Mouse (Mus musculus): ENCODE data around the gene Defb13. TPM values are rescaled to one million over a fixed set of nuclear protein-coding genes. Genes with fewer than 3 reads are reported as not detected.
"Not testable (repeated sequence)": the region's sequence is repeated elsewhere in the genome, so short reads cannot be mapped to it uniquely, and the experiment has no call there.

Gene Defb13
- polyA plus RNA-seq (2012; rRNA removed): not detected in 2 replicates

DNA sequence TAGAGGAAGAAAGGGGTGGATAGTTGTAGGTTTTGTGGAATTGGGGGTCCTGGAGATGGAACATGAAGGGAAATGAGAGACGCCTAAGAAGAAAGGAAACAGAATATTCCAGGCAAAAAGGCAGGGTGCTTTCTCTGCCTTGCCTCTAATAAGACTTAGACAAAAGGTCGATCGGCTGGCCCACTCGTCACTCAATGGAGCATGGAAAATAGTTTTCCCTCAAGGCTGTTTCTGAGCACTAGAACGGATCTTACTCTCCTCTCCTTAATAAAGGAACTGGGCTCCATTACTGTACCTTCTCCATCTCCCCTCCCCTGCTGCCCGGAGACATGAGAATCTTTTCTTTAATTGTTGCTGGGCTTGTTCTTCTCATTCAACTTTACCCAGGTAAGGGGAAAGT, at the start of gene Defb13:
Gene Defb13 (plus strand): TSS at position 301 of the 400 bp plus-strand sequence.
- WGBS: 82% methylated on average over 6 of the region's 6 CpGs
- no peak for DNase-seq (ENCODE audit: low read depth, low spot score)

DNA sequence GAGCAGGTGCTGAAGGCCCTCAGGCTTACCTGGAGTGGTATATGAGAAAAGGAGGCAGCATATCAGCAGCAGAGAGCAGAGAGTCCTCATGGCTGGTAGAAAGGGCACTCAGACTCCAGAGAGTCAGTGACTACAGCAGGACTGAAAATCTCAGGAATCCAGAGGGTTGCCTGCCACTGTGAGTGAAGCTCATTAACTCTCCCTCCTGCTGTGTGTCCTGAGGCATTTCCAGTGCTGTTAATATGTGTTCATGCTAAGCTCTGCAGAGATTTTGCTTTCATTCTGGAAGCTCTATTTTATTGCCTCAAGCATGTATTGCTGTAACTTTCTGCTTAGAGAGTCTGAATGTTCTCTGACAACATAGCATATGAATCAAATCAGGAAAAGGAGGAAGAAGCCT, 40.3 kb upstream of the Defb13 start, which contains the start of gene Defb11:
Gene Defb11 (minus strand): TSS at position 123 of the 400 bp plus-strand sequence.
- DNase-seq (ENCODE audit: low read depth, low spot score): not testable (repeated sequence)

DNA sequence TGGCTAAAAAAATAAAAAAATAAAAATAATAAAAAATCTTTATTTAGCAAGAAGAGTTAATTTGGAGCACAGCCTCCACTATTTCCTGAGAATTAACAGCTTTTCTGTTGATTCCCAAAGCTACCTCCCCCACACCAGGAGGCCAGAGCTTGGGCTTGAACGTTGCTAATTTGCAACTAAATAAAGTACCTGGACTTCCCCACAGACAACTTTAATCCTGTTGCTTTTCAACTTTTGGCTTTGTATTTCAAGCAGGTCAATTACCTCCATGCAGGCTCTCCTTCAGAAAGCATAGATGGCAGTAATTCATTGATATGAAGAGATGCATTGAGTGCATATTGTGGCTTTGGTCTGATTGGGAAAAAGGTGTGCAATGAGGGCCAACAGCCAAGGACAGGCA, 34.6 kb upstream of the Defb13 start:
- DNase-seq (ENCODE audit: low read depth, low spot score): no peak
- WGBS: 22% methylated on average over 1 of the region's 1 CpGs

DNA sequence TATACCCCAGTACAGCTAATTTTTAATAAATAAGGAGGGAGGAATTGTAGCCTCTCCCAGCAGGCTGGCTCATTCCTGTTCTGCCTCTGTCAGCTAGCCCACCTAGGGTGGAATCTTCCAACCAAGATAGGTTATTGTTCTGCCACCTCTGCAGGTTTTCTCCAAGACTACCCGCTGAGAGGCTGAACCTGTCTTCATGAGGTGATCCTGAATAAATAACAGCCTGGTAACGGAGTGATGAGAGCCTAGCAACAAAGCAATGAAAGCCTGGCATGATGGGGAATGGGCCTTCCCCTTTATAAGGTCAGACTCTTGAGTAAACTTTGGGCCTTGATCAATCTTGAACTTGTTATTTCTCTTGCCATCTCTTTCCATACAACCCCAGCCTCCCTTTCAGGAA, 34.0 kb upstream of the Defb13 start:
- 22% methylated on average over 2 of the region's 2 CpGs for WGBS
- no peak for DNase-seq (ENCODE audit: low read depth, low spot score)

DNA sequence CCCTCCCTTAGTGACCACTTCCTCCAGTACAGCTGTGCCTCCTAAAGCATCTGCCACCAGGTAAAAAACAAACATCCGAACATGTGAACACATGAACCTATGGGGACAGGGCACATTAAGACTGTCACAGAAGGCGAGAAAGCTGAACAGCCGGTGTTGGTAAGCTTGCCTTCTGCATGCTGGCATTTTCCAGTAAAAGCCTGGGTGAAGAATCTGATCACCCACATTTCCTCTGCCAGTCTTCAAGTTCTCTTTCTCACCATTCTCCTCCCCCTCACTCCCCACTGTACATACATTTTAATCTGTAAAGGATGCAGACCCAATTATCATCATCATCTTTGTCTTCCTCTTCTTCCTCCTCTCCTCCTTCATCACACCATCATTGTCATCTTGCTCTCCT, 30.9 kb upstream of the Defb13 start:
- WGBS: 72% methylated on average over 3 of the region's 3 CpGs
- no peak for DNase-seq (ENCODE audit: low read depth, low spot score)

DNA sequence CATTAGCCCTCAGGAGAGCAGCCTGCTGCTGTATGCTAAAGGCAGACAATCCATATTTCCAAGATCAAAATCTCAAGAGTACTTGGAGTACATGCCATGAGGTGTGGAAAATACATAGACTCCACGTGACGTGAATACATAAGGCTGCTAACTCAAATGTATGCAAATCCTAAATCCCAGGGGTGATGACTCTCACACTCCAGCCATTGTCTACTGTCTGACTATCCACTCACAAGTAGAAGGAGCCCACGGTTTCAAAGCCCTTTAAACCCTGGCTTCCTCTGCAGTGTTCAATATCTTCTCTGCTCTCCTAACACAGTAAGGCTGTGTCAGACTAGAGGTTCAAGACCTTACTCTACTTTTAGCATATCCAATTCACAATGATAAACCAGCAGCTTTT, 15.8 kb upstream of the Defb13 start:
- DNase-seq (ENCODE audit: low read depth, low spot score): not testable (repeated sequence)
- 85% methylated on average over 3 of the region's 3 CpGs for WGBS

DNA sequence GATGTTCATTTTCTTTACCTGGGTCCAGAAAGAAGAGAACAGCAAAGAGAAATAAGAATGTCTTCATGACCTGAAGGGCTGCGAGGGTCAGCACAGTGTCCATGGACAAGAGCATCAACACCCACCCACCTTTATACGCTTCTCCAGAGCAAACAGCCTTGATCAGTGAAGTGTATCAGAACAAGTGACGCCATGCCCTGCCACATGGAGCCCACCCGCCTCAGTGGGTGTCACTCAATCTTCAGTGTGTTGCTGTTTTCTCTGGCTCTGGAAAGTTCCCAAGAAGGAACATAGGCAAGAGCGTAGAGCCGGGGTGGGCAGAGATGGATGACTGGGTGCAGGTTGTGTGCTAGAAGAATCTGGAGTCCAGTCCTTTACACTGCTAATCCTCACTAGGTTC, 14.0 kb upstream of the Defb13 start, which contains the start of gene Defb15:
Gene Defb15 (minus strand): TSS at position 101 of the 400 bp plus-strand sequence.
- DNase-seq (ENCODE audit: low read depth, low spot score): no peak
- 81% methylated on average over 6 of the region's 6 CpGs for WGBS

DNA sequence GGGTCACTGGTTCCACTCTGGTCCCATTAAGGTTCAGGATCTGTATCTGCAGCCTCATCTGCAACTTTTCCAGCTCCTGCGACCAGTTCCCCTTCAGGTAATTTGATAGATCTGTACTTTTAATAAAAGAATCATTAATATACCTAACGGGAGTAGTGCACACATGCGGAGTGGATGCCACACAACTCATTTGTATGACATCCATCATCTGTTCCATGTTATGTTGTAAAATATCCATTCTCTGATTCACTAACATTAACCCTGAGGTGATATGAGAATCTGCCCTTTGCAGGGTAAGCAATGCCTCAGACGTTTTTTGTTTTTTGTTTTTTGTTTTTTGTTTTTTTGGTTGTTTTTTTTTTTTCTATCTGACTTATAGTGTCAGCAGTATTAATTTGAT, 8.5 kb upstream of the Defb13 start, which contains the start of gene Defb35:
Gene Defb35 (plus strand): TSS at position 301 of the 400 bp plus-strand sequence.
- WGBS: 82% methylated on average over 4 of the region's 4 CpGs
- DNase-seq (ENCODE audit: low read depth, low spot score): not testable (repeated sequence)

DNA sequence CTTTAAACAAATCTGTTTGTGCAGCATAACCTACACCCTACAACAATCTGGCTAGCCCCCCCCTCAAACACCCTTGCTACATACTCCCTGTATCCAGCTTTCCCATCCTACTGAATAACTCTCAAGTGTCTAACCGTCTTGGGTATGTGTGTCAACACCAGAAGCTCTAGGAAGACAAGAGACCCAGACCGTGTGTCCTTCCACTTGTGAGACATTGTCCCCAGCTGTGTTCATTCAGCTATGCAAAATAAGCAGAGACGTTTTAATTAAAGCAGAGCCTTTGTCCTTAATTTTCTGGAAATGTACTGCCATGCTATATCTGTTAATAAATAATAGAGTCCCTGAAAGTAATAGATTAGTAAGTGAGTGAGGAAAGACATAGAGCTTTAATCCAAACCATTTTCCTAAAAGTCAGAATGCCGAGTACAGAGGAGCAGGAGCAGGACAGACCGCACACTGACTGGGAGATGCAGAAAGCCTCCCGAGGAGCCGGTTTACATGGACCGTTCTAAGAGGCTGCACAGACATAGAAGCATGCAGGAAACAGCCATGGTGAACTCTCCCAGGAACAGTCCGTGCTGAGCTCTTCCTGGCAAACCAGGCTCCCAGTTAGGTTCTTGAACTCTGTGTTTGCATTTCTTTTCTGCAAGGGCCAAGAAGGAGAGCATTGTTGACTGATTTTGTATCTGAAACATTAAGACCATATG, 902 bp downstream of the Defb13 start:
- 71% methylated on average over 9 of the region's 9 CpGs for WGBS
- no peak for DNase-seq (ENCODE audit: low read depth, low spot score)

DNA sequence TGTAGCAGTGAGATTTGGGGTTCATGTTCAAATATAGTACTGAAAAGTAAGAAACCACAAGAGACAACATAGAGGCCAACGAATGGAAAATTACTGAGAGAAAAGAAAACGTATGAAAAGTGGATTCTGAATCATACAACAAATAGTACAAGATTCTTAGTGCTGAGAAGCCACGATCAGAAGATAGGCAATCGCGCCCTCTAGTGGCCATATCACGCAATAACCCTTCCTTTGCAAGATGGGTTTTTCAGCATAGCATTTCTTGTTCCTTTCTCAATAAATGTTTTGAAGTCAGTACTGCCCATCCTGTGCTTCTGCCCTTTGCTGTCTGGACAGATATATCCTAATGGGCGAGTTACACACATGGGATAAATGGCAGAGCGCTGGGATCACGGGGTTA, 8.8 kb downstream of the Defb13 start:
- 8% methylated on average over 9 of the region's 9 CpGs for WGBS
- DNase-seq (ENCODE audit: low read depth, low spot score): no peak

DNA sequence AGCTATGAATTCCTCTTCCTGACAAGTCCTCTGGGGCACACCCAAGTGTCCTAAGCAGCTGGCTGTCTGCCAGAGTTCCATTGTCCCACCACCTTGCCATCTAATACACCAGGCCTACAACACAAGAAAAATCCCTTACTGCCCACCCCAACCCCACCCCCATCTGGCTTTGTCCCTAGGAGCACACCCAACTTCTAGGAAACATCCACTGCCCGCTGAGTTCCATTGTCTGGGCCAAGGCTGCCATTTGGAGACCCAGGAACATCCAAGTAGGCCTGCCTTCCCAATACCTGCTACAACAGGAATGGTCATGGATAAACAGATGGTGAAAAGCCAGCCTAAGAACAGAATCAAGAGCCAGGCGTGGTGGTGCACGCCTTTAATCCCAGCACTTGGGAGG, 9.8 kb downstream of the Defb13 start:
- 79% methylated on average over 3 of the region's 3 CpGs for WGBS
- no peak for DNase-seq (ENCODE audit: low read depth, low spot score)

DNA sequence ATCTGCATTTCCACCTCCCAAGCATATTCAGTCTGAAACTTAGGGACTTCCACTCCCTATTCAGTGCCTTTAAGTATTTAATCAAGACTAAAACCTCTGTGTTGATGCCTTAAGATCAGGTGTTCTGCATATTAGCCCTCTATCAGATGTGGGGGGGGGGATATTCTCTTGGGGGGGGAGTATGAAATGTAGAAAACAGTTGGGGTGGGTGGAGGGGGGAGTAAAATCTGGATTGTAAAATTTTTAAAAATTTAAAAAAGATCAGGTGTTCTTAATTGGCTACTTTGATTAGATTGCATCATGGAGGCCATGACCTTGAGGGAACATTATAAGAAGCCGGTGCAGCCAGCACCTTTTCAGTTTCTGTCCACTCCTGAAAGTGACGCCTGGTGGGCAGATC, 11.9 kb downstream of the Defb13 start, which contains the start of gene Fam90a1a:
Gene Fam90a1a (plus strand): TSS at position 301 of the 400 bp plus-strand sequence.
- no peak for DNase-seq (ENCODE audit: low read depth, low spot score)
- 79% methylated on average over 2 of the region's 2 CpGs for WGBS

DNA sequence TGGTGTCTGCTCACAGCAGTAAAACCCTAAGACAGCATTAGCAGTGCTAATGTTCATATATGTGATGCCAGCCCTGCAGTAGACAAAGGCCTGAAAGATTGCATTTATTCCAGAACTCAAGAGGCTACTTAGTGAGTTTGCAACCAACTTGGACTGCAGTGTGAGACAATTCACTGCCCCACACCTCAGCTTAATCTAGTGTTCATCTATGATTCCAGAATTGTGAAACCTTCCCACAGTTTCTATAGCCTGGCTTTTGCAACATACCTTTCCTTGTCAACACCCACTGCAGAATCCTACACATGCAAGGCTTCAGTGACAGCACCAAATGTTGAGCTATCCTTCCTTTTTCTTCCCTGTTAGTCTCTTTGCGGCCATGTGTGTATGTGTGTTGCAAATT, 20.1 kb downstream of the Defb13 start:
- DNase-seq (ENCODE audit: low read depth, low spot score): no peak
- 76% methylated on average over 1 of the region's 1 CpGs for WGBS

DNA sequence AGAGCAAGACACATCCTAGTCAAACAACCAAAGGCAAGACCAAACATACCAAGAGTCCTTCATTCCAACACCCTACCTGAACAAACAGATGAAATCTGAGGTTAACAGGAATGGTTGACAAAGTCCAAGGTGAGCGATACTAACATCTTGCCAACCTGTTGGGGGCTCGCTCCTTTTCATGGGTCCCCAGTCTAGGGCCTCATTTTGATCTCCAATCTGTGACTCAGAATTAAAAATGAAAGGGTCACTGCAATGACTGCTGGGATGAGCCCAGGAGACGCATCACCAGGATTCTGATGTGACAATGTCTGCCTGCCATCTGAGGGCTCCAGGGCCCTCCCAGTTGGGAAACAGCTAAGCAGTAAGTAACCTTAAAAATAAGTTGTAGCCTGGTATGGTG, 22.9 kb downstream of the Defb13 start, which contains the start of gene Ccdc70:
Gene Ccdc70 (plus strand): TSS at position 301 of the 400 bp plus-strand sequence.
- WGBS: 77% methylated on average over 3 of the region's 3 CpGs
- DNase-seq (ENCODE audit: low read depth, low spot score): no peak

DNA sequence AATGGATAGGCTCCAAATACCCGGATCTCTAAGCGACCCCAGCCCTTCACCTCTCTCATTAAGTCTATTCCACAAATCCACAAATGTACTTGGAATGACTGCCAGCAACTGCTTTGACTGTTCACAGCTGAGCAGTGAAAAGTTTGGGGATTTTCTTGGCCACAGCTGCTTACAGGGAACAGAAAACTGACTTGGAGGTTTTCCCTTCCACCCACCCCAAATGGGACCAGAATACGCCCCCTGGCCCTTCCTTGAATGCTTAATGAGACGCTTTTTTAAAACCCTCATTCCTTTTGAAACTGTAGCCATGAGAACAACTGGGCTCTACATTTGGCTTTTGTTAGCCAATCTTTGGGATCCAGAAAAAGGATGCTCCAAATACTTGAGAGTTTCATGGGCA, 31.6 kb downstream of the Defb13 start:
- DNase-seq (ENCODE audit: low read depth, low spot score): no peak
- WGBS: 69% methylated on average over 4 of the region's 4 CpGs

DNA sequence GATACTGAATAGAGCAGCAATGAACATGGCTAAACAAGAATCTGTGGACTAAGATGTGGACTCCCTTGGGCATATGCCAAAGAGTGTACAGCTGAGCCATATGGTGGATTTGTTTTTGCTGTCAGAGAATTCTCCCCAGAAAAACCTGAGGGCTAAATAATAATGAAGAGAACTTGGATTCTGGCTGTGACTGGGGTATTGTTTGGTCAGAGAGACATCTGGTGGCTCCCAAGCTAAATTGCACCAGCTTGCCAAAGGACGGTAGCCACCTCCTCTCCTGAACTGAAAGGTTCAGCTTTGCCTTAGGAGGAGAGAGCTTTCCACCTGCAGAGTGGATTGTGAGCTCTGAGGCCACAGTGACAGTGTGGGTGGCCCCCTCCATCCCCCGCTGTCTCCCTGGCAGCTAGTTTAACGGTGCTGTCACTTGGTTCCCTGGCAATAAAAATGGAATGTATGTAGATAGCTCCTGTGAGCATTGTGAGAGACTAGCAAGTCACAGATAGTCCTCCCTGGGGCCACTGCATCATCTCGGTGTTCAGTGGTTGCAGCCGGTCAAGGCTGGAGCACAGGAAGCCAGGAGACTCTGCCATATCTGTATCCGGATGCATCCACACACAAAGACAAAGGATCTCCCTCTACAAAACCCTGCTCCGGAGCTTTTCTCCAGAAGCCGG, 35.2 kb downstream of the Defb13 start:
- WGBS: 61% methylated on average over 8 of the region's 8 CpGs

DNA sequence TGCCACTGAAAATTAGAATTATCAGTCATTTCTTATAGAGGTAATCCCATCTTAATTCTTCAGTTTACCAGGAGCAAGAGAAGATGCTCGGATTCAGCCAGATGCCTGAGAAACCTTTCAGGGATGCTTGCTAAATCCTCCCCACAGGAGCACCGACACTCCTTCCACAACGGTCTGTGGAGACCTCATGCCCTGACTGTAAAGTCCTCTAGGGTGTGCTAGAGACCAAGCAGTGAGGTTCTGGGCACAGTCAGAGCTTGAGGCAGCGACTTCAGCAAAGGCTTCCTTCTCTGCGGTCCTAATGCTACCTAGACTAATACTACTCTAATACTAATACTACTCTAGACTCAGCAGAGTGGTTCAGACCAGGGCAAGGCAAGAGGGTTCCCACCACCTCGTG, 45.6 kb downstream of the Defb13 start:
- 22% methylated on average over 6 of the region's 6 CpGs for WGBS
- DNase-seq (ENCODE audit: low read depth, low spot score): peak; percentile 7

More for the DNA sequence above, 35.2 kb downstream of the Defb13 start:
- DNase-seq (ENCODE audit: low read depth, low spot score): no peak

DNA sequence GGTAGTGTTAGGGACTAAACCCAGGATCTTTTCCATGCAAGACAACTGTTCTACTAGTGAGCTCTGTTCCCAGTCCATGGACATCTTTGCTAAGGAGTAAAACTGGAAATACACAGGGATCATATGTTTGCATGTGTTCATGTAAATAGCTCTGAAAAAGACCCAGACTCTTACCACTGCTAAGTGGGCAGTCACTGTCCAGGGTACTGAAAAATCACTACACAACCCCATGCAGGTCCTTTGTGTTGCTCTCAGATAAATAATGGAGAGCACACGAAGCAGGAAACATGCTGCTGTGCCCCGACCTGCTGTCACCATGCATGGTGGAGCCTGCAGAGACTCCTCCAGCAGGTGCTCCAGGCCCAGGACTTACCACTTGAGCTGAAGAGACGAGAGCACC, 48.6 kb downstream of the Defb13 start:
- WGBS: 44% methylated on average over 3 of the region's 3 CpGs
- DNase-seq (ENCODE audit: low read depth, low spot score): no peak

Measured in large intestine, adult 2 months (tissue).